Mouse (Mus musculus): ENCODE measurements around the gene Insl6. TPM values are rescaled to one million over a fixed set of nuclear protein-coding genes. Genes with fewer than 3 reads are reported as not detected.

Insl6 gene
- polyA plus RNA-seq, 1 experiment from 2014 or later = 3.8 TPM

GRCm38 (mm10) chr19:29344868-29345267, 19.7 kb upstream of the Insl6 start:
- Histone ChIP-seq H3K9me3 (no peaks in the 10 kb centered on the region), H3K27me3 (no peaks in the 10 kb centered on the region), H3K9ac (no peak overlapping the region), H3K4me3 (no peak overlapping the region), H3K27ac (no peak overlapping the region), H3K4me2 (no peak overlapping the region), H3K36me3 (peaks cover 9% of the 10 kb centered on the region), H3K4me1 (replicated peaks) (no peaks in the 10 kb centered on the region)
- no peak for ATAC-seq (ENCODE audit: low FRiP score)

- Histone ChIP-seq H3K9ac (no peak overlapping the region), H3K4me1 (replicated peaks) (no peaks in the 10 kb centered on the region), H3K4me3 (no peak overlapping the region), H3K9me3 (no peaks in the 10 kb centered on the region), H3K4me2 (no peak overlapping the region), H3K36me3 (no peaks in the 10 kb centered on the region), H3K27me3 (no peaks in the 10 kb centered on the region), H3K27ac (no peak overlapping the region)
- 88% methylated on average over 6 of the region's 6 CpGs for WGBS
- no peak for ATAC-seq (ENCODE audit: low FRiP score)
These were observed 17.1 kb upstream of the Insl6 start for GRCm38 (mm10) chr19:29342281-29342680.

- H3K27ac ChIP-seq = no peak overlapping the region
- 80% methylated on average over 4 of the region's 4 CpGs for WGBS
These were observed 15.9 kb upstream of the Insl6 start for GRCm38 (mm10) chr19:29341029-29341428.

GRCm38 (mm10) chr19:29336624-29337023, 11.5 kb upstream of the Insl6 start:
- H3K27ac ChIP-seq = no peak overlapping the region
- H3K4me2 ChIP-seq = no peak overlapping the region
- ATAC-seq (ENCODE audit: low FRiP score) = no peak
- H3K27me3 ChIP-seq = peaks cover 3% of the 10 kb centered on the region; the same call in 1 of the 2 replicates
- WGBS = 90% methylated on average over 2 of the region's 2 CpGs
- peaks cover 10% of the 10 kb centered on the region for H3K4me1 ChIP-seq (replicated peaks)
- H3K9me3 ChIP-seq = no peaks in the 10 kb centered on the region
- no peaks in the 10 kb centered on the region for H3K36me3 ChIP-seq
- no peak overlapping the region for H3K4me3 ChIP-seq
- H3K9ac ChIP-seq = no peak overlapping the region

More at GRCm38 (mm10) chr19:29341029-29341428, 15.9 kb upstream of the Insl6 start:
- ATAC-seq (ENCODE audit: low FRiP score) = no peak
- no peak overlapping the region for H3K4me3 ChIP-seq
- H3K4me1 ChIP-seq (replicated peaks) = no peaks in the 10 kb centered on the region
- no peak overlapping the region for H3K4me2 ChIP-seq
- no peak overlapping the region for H3K9ac ChIP-seq
- no peaks in the 10 kb centered on the region for H3K36me3 ChIP-seq
- H3K9me3 ChIP-seq = no peaks in the 10 kb centered on the region
- no peaks in the 10 kb centered on the region for H3K27me3 ChIP-seq

- WGBS = 3% methylated on average over 23 of the region's 23 CpGs
- H3K9me3 ChIP-seq = no peaks in the 10 kb centered on the region
- H3K9ac ChIP-seq = peak within 1 kb of the TSS; percentile 74
- H3K4me3 ChIP-seq = peak within 1 kb of the TSS; percentile 47
- ATAC-seq (ENCODE audit: low FRiP score) = peak; percentile 85
- peaks cover 3% of the 10 kb centered on the region; the same call in 1 of the 2 replicates for H3K27me3 ChIP-seq
- H3K4me1 ChIP-seq (replicated peaks) = peaks cover 10% of the 10 kb centered on the region
- no peaks in the 10 kb centered on the region for H3K36me3 ChIP-seq
- H3K4me2 ChIP-seq = peak within 1 kb of the TSS; percentile 74
- H3K27ac ChIP-seq = 0 out of 2 replicates have a peak within 1 kb of the TSS, but pooled peaks have one; percentile 30
These were observed 9.1 kb upstream of the Insl6 start, which contains the start of gene Rln1 for GRCm38 (mm10) chr19:29334068-29334745. Rln1 (minus strand) TSS chr19:29334670.

GRCm38 (mm10) chr19:29326822-29327552, 1.8 kb upstream of the Insl6 start:
- H3K4me1 ChIP-seq (replicated peaks) = peaks cover 6% of the 10 kb centered on the region
- no peaks in the 10 kb centered on the region for H3K9me3 ChIP-seq
- H3K27me3 ChIP-seq = peaks cover 4% of the 10 kb centered on the region; the same call in 1 of the 2 replicates
- 76% methylated on average over 13 of the region's 13 CpGs for WGBS
- no peak for ATAC-seq (ENCODE audit: low FRiP score)
- H3K9ac ChIP-seq = no peak overlapping the region
- H3K4me2 ChIP-seq = no peak overlapping the region
- H3K36me3 ChIP-seq = no peaks in the 10 kb centered on the region
- H3K4me3 ChIP-seq = no peak overlapping the region
- no peak overlapping the region for H3K27ac ChIP-seq

GRCm38 (mm10) chr19:29326396-29326795, 1.2 kb upstream of the Insl6 start:
- no peak overlapping the region for H3K27ac ChIP-seq
- peaks cover 4% of the 10 kb centered on the region; the same call in 1 of the 2 replicates for H3K27me3 ChIP-seq
- H3K4me3 ChIP-seq = no peak overlapping the region
- H3K36me3 ChIP-seq = no peaks in the 10 kb centered on the region
- no peak overlapping the region for H3K4me2 ChIP-seq
- H3K4me1 ChIP-seq (replicated peaks) = peaks cover 6% of the 10 kb centered on the region
- WGBS = 86% methylated on average over 4 of the region's 4 CpGs
- H3K9ac ChIP-seq = no peak overlapping the region
- no peak for ATAC-seq (ENCODE audit: low FRiP score)
- H3K9me3 ChIP-seq = no peaks in the 10 kb centered on the region

- Histone ChIP-seq H3K9ac (no peak overlapping the region), H3K4me1 (replicated peaks) (peaks cover 6% of the 10 kb centered on the region), H3K4me2 (peak overlapping the region; percentile 57), H3K27ac (no peak overlapping the region), H3K9me3 (no peaks in the 10 kb centered on the region), H3K36me3 (no peaks in the 10 kb centered on the region), H3K4me3 (no peak overlapping the region), H3K27me3 (peaks cover 4% of the 10 kb centered on the region; the same call in 1 of the 2 replicates)
- ATAC-seq (ENCODE audit: low FRiP score) = no peak
- 73% methylated on average over 9 of the region's 9 CpGs for WGBS
These were observed 660 bp upstream of the Insl6 start for GRCm38 (mm10) chr19:29325852-29326180.

GRCm38 (mm10) chr19:29323416-29324049, 1.6 kb downstream of the Insl6 start:
- peaks cover 4% of the 10 kb centered on the region; the same call in 1 of the 2 replicates for H3K27me3 ChIP-seq
- WGBS = 78% methylated on average over 8 of the region's 8 CpGs
- ATAC-seq (ENCODE audit: low FRiP score) = no peak
- H3K36me3 ChIP-seq = no peaks in the 10 kb centered on the region
- H3K9ac ChIP-seq = no peak overlapping the region
- no peak overlapping the region for H3K27ac ChIP-seq
- no peak overlapping the region for H3K4me3 ChIP-seq
- peaks cover 6% of the 10 kb centered on the region for H3K4me1 ChIP-seq (replicated peaks)
- no peak overlapping the region for H3K4me2 ChIP-seq
- no peaks in the 10 kb centered on the region for H3K9me3 ChIP-seq

- whole genome bisulfite sequencing = 55% methylated on average over 7 of the region's 7 CpGs
- peaks cover 20% of the 10 kb centered on the region for H3K9me3 ChIP-seq
These were observed 12.5 kb downstream of the Insl6 start for GRCm38 (mm10) chr19:29312661-29313060.

GRCm38 (mm10) chr19:29311791-29312190, 13.4 kb downstream of the Insl6 start:
- H3K4me3 ChIP-seq = no peak overlapping the region
- no peak overlapping the region for H3K27ac ChIP-seq
- no peak for ATAC-seq (ENCODE audit: low FRiP score)
- WGBS = 95% methylated on average over 8 of the region's 8 CpGs
- no peaks in the 10 kb centered on the region for H3K4me1 ChIP-seq (replicated peaks)
- peaks cover 12% of the 10 kb centered on the region for H3K9me3 ChIP-seq
- H3K9ac ChIP-seq = no peak overlapping the region
- H3K36me3 ChIP-seq = peaks cover 45% of the 10 kb centered on the region
- no peaks in the 10 kb centered on the region for H3K27me3 ChIP-seq
- no peak overlapping the region for H3K4me2 ChIP-seq

More at GRCm38 (mm10) chr19:29312661-29313060, 12.5 kb downstream of the Insl6 start:
- no peak for ATAC-seq (ENCODE audit: low FRiP score)
- H3K27me3 ChIP-seq = no peaks in the 10 kb centered on the region
- no peak overlapping the region for H3K4me3 ChIP-seq
- peaks cover 45% of the 10 kb centered on the region for H3K36me3 ChIP-seq
- no peak overlapping the region for H3K9ac ChIP-seq
- H3K27ac ChIP-seq = no peak overlapping the region
- no peaks in the 10 kb centered on the region for H3K4me1 ChIP-seq (replicated peaks)
- no peak overlapping the region for H3K4me2 ChIP-seq

- Histone ChIP-seq H3K27ac (no peak overlapping the region), H3K9me3 (no peaks in the 10 kb centered on the region), H3K9ac (no peak overlapping the region), H3K36me3 (peaks cover 40% of the 10 kb centered on the region), H3K4me2 (no peak overlapping the region), H3K4me3 (no peak overlapping the region), H3K27me3 (no peaks in the 10 kb centered on the region), H3K4me1 (replicated peaks) (no peaks in the 10 kb centered on the region)
- ATAC-seq (ENCODE audit: low FRiP score) = no peak
These were observed 16.3 kb downstream of the Insl6 start for GRCm38 (mm10) chr19:29308832-29309231.

Measured in hindbrain, embryonic 13.5 days (tissue).